Mouse (Mus musculus) cerebellum, adult 2 months (tissue): ENCODE measurements around the gene Usp25.

Experiments
- CTCF ChIP-seq: fragments of 200-500 bp; IDR thresholded peaks from 2 replicates; pipeline ENCODE4 v1.5.1; 2011; ENCODE audit warnings: low read depth, mild to moderate bottlenecking, control low read depth, low read length, moderate library complexity, borderline replicate concordance; ENCODE audit not compliant: insufficient read depth
- POLR2A ChIP-seq: fragments of 200-500 bp; IDR thresholded peaks from 2 replicates; pipeline ENCODE4 v1.6.1; 2011; ENCODE audit warnings: low read length, control low read depth, borderline replicate concordance; ENCODE audit not compliant: insufficient read depth

GRCm38 (mm10) chr16:77055519-77056159 lies 42.1 kb downstream of the Usp25 start:
- TF ChIP-seq CTCF (no peak), POLR2A (no peak)
